Mouse (Mus musculus): ENCODE results near the gene Olfr222.

Olfr222 gene

DNA sequence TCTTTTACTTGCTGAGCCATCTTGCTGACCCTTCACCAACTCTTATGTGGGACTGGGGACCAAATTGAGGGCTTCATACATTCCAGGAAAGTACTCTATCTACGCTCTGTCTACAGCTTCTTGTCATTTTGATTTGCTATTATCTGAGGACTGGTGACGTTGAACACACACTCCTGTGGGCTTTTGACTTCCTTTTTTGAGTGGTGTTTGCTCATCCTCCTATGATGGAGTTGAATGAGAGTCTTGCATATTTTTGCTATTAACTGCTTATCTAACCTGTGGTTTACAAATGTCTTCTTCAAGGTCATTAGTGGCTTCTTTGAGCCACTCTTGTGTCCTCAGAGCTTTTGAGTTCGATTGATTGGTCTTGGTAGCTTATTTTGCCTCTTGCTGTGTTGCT lies 35.9 kb downstream of the Olfr222 start:
- no peak for DNase-seq

DNA sequence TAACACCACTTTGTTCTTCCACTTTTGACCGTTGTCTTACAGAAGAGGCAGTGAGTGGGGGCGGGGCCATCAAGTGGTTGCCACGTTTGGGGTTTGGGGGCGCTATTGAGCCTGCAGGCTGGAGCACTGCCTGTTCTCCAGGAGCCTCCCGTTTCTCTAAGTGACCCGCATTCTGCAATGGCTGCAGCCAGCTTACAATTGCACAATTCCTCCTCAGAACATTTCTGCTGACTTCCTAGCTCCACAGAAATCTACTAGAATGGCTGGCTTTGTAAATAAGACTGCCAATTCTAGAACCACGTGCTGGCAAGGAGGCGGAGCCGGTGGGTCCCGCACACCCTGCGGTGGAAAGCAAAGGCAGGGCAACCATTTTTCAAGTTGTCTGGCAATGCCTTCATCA lies 37.6 kb downstream of the Olfr222 start:
- DNase-seq = peak; percentile 15 to 51

DNA sequence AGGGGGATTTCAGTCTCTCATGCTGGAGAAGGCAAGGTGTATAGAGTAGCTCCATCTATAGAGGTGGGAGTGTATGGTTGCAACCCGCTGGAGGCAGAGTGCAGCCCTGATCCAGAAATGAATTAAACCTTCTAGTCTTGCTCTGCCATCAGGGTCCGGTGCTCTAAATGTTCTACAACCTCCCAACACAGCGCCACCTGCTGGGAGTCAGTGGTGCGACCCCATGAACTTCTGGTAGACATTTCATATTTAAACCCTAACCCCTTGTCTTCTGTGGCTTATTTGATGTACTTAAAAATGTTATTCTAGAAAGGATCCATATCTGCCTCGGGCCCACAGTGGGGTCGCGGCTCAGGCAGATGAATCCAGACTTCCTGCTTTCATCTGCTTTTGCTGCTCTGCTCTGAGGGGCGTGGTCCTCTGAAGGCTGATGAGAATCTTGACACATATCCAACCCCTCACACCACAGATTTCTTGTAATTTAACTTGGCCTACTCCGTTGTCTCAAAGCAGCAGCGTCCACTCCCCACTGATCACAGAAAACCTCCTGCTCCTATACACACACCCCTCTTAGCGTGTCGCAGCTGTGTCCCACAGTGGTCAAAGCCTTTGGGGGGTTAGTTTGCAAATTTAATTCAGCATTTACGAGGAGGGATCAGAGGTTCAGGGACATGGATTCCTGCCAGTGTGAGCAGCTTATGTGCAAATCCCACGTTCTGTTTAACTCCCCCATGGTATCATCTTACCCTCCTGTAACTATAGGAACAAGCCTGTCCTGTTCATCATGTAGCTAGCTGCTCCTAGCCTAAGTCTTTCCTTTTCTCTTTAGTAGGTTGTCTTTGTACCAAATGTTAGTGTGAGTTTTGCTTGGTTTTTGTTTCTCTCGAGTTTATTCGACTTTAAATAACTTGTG lies 38.6 kb downstream of the Olfr222 start:
- DNase-seq = peak; percentile 19 to 50

DNA sequence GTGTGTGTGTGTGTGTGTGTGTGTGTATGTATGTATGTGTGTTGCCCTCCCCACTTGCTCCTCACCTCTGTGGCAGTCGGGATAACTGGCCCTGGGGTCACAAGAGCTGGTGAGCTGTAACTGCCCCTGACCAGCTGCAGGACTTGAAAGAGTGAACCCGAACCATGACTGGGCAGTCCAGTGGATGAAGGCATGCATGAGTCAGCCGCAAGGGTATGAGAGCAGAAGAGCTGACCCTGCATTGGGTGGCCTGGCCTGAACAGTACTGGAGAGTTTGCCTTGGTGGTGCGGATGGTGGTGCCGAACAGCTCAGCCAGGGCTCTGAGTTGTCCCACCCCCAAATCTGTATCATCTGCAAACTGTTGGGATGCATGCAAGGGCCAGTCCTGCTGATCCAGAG lies 44.5 kb downstream of the Olfr222 start:
- DNase-seq = no peak

DNA sequence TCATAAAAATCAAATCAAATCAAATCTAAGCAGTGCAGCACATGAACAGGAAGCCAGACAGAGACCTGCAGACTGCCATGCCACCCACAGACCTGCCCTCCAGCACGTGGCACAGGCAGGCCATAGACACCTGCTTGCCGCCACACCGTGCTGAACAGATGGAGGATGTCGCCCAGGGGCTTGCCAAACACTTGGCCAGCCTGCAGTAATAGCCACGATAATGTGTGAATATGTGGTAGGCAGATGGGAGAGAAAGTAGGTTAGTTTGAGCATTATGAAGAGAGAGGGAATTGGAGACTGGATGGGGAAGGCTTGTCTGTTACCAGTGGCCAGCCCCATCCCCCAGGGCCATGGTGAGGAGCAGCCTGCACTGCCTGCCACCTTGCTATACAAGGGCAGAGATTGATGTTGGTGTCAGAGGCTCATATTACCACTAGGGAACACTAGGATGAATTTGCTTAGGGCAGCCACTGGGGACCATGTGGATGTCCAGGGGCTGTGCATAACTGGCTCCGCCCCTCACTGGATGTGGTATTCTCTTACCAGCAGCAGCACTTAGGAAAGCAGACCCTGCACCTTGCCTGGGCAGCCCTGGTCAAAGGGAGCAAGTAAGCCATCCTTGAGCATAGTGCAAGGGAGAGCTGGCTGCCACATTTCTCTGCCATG lies 45.0 kb downstream of the Olfr222 start:
- DNase-seq = peak; percentile 83 to 86

DNA sequence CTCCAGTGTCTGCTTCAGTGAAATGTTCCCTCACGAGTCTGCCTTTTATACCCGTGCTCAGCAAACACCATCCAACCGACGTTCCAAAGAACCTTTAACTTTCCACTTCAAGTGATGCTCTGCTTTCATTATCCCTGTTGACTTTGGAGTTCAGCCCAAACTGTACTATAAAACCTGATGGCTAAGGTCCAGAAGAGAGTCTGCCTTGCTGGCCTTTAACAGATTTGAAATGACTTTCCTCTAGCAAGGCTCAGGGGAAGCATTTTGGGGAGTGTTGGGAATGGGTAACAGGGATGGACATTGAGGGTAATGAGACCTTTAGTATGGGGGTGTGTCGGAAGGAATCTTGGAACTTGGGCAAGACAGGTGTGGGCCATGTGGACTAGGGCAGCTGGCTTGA lies 45.8 kb downstream of the Olfr222 start:
- peak in 1 of 2 experiments; percentile 9 for DNase-seq

DNA sequence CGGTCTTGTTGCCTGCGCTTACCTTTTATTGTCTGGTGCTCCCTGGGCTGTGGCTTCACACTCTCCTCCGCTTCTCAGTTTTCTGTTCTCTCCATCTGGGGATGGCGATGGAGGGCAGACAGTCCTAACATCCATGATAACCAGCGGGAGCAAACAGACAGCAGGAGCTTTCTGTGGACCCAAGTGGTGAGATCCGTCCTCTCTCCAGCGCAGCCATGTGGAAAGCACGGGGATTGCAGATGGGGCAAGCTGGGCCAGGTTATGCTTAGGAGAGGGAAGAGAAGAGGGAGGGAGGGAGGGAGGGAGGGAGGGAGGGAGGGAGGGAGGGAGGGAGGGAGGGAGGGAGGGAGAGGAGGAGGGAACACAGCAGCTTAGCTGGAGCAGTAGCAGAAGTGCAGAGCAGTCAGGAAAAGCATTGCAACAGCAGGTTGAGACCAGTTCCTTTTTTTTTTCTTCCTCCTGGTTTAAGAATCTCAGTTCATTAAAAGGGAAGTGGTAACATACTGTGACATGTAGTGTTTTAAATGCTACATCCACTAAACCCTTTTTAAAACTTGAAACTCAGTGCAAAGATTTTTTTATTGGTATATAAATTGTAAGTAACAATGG lies 49.5 kb downstream of the Olfr222 start, which contains the start of gene Zkscan17:
Gene Zkscan17, minus strand, starts transcription at position 280 of the 609 bp plus-strand sequence.
- DNase-seq = peak; percentile 13 to 46

DNA sequence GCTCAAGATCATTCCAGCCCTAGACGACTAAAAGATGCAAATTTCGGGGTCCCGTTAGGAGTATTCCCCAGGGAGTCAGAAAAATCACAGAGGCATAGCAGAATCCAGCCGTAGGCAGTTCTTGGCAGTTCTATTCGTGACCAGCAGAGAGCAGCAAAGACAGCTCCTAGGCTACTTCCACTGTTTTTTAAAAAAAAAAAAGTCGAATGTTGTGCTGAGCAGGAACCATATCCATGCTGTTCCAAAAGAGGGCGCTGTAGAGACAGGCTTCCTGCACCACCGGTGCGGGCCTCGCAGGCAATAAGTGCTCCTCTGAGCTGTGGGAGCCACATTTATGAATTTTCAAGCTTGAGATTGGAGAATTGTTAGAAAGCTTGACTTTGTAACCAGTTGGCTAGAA lies 50.8 kb downstream of the Olfr222 start:
- peak; percentile 81 to 89 for DNase-seq

DNA sequence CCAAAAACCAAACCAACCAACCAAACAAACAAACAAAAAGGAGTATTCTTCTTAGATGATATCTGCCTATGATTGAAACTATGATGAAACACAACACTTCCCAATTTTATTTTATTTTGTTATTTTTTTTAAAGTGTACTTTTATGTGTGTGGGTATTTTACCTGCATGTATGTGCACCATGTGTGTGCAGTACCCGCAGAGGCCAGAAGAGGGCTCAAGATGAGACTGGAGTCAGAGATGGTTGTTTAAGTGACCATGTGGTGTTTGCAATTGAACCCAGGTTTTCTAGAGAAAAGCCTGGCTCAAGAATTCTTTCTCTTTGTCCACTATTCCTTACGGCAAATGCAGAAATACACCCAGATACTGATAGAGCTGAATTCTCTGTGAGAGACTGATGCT lies 51.9 kb downstream of the Olfr222 start:
- DNase-seq = no peak

All from cerebellum, postnatal 25 days (tissue).